Mouse (Mus musculus): ENCODE data around the gene Ruvbl2.

- no peak for TF ChIP-seq CTCF (conservative IDR thresholded peaks at IDR 0.05 in 1 of 2, IDR thresholded peaks at IDR 0.05 in 1 of 2; ENCODE audit: low read depth in 2 of 2, low read length in 2 of 2)
- no peak for TF ChIP-seq MYC (IDR thresholded peaks at IDR 0.05; ENCODE audit: low read depth, low read length)
- TF ChIP-seq NELFE (IDR thresholded peaks at IDR 0.05; ENCODE audit: low read depth, low read length) = no peak
- TF ChIP-seq EP300 (IDR thresholded peaks at IDR 0.05; ENCODE audit: low read length) = no peak
Observed at GRCm38 (mm10) chr7:45396787-45397186, 41.1 kb downstream of the Ruvbl2 start.

Measured in CH12.LX (cell line).